Mouse (Mus musculus): ENCODE data around the gene Slc18a2.

The Slc18a2 gene

GRCm38 (mm10) chr19:59276354-59276753 is 15.7 kb downstream of the Slc18a2 start:
- no peak for DNase-seq (ENCODE audit: low read depth)

GRCm38 (mm10) chr19:59280841-59281240 is 20.1 kb downstream of the Slc18a2 start:
- no peak for DNase-seq (ENCODE audit: low read depth)

DNA sequence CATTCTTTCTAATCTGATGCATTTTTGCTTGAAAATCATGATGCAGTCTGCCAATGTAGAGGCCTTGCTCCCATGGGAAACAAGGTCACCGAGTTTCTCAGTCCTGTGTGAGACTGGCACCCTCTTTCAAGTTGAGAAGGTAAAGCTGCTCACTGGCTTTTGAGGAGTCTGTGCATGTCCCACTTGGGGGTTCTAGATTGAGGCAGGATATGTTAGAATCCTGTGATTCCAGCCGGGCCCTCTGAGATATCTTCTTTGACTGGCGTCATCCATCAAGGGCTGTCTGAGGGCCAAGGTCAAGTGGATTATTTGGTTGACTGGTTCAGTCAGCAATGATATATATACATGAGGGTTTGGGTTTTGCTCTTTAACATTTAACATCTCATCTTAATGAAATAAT is 21.3 kb downstream of the Slc18a2 start:
- no peak for DNase-seq (ENCODE audit: low read depth)

GRCm38 (mm10) chr19:59289042-59289441 is 28.3 kb downstream of the Slc18a2 start:
- DNase-seq (ENCODE audit: low read depth), result no peak

GRCm38 (mm10) chr19:59289811-59290210 is 29.1 kb downstream of the Slc18a2 start:
- no peak for DNase-seq (ENCODE audit: low read depth)

DNA sequence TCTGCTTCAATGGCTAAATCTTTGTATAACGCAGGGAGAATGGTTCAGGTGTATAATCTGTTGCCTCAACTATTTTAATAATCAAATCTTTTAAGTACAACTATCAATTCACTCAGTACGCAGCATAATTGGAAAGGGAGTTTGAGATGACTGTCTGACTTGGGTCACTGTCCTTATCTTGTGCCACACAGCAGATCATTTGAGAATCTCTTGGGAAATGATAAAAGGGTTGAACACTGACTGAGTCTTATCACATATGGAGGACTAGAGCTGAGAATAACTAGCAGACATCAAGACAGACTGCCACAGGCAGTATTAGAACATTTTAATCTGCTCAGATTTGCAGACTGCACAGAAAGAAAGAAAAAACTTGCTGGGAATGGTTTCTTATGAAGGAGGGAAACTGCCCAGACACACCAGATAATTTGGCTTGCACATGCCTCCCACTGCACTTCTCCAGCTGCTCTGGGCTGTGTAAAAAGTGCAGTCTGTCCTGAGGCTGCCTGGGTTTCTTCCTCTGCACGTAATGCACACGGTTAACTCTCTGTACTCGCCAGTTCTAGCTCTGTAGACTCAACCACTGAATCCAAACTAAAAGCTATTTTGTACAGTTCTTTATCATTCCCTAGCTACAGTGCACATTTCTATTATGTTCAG is 31.6 kb downstream of the Slc18a2 start:
- DNase-seq (ENCODE audit: low read depth), result no peak

- DNase-seq (ENCODE audit: low read depth), result no peak
Measured at GRCm38 (mm10) chr19:59315308-59315707, 54.6 kb downstream of the Slc18a2 start.

DNA sequence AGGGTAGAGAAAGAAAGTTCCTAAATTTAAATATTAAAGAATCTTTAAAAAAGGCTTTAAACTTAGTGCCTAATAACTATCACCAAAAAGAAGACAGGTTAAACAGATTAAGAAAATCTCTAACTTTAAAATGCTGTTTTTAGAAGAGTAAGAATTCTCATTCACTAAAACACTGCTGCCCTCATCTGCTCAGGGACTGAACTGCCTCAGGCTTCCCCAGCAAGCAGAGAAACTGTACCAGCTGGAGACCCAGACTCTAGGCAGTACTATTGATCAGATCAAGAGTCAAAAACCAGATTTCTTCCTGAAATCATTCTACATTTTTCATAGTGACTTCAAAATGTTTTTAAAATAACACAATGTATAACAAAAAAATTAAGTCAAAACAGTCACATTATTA is 55.9 kb downstream of the Slc18a2 start:
- peak; percentile 24 for DNase-seq (ENCODE audit: low read depth)

DNA sequence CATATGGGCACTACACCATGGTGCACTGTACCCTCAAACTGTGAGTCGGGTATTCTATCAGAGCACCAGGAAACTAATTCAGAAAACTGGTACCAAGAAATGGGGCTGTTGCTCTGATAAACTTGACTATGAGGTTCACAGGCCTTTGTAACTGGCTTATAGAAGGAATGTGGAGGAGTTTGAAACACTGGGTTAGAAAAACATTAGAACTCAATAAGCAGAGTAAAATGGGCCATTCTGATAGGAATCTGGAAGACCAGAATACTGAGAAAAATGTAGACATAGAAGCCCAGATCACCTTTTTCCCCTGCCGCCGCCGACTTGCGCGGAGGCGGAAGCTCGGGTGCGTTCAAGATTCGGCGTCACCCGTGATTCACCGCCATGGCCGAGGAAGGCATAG is 61.3 kb downstream of the Slc18a2 start, which contains the start of gene Rps12-ps3:
Rps12-ps3 (plus strand) TSS at position 301 of the 400 bp plus-strand sequence.
- DNase-seq (ENCODE audit: low read depth), result no peak

DNA sequence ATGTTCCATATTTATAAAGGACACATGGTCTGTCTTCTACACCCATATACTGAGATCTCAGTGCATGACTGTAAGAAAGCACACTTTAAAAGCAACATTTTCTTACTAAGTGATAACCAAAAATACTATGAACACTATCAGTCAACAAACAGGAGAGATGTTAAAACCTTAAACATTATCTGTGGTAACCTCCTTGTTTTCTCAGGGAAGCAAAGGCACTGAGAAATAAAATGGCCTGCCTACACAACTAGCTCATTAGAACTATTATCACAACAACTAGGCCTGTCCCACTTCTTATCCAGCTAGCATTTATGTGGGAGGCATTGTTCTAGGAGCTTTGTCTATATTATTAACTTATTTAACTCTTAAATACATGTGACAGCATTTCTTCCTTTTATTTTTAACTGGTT is 70.1 kb downstream of the Slc18a2 start:
- DNase-seq (ENCODE audit: low read depth), result no peak

GRCm38 (mm10) chr19:59336655-59337054 is 76.0 kb downstream of the Slc18a2 start:
- no peak for DNase-seq (ENCODE audit: low read depth)

DNA sequence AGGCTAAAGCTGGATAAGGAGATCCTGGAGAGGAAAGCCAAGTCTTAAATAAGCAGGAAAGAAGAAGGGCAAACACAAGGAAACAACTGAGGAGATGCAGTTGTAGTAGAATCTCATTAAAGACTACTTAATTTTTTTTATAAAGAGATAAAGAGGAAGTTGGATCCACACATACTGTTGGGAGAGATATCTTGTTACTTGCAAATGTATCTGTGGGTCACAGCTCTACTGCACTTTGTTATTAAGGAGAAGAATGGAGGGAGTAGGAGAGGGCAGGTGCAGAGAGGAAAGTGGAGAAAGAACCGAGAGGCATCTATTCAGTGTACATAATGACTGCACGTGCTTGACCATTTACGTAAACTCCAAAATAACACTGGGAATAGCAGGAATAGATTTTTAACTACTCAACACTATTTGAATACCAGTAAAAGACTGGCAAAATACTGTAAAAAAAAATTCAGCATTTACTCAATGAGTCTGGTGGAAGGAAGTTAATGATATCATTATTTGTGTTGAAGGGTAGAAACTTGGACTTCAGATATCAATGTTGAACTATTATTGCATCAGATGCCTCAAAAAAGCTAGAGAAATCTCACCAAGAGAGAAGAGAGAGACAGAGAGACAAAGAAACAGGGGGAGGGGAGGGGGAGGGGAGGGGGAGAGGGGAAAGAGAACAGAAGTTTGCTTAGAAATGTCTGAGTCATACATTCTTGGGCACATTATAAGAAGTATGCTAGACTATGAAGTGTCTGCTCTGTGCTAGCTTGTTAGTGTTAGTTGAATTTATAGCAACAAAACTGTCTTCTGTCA is 77.4 kb downstream of the Slc18a2 start:
- DNase-seq (ENCODE audit: low read depth), result no peak

DNA sequence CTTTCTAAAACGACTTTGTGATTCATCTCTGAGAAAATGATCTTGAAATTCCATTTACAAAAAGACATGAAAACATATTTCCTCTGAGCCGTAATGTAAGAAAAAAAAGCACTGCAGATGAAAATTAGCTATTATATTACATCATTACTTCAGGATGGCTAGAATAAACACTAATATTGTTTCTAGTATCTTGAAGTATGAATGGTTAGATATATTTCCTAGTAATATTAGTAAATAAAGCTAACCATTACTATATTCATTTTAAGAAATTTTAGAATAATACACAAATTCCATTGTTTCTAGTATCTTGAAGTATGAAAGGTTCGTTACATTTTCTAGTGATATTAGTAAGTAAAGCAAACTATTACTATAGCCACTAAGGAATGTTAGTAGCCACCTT is 79.2 kb downstream of the Slc18a2 start:
- no peak for DNase-seq (ENCODE audit: low read depth)

GRCm38 (mm10) chr19:59342964-59343363 is 82.3 kb downstream of the Slc18a2 start:
- DNase-seq (ENCODE audit: low read depth), result no peak

DNA sequence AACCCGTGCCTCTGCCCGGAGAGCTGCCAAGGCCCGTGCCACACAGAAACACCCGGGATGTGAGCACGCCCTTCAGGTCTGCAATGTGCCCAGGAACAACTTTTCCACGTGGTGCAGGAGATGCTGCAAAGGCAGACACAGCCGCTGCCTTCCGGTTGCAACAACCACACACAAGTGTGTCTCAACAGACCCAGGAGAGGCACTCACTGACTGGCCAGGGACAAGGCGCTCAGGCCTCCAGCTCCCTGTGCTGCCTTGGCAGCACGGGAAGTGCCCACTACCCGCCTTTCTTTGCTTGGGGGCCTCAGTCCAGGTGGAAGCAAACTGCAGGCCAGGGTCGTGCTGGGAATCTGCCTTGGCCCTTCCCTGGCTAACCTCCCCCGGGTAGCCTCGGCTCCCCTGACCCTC is 83.6 kb downstream of the Slc18a2 start:
- DNase-seq (ENCODE audit: low read depth), result peak; percentile 51

DNA sequence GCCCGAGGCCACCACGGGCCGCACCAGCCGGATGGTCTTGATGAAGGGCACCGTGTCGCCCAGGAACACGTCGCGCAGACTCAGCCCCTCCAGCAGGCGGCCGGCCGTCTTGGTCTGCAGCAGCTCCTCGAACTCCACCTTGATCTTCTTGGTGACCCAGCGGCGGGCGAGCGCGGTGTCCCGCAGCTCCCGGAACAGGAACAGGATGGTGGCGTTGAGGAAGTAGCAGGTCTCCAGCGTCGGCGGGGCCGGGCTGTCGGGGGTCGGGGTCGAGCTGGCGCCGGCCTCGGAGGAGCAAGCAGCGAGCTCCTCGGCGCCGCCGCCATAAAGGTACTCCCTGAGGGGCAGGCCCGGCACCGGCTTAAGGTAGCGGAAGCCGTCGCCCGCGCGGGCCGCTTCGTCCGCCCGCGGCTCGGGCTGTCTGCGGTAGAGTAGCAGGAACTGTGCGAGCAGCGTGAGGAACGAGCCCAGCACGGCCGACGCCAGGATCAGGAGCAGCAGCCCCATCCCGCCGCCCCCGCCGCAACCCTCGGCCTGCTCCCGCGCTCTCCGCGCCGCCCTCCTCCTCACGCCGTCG is 84.5 kb downstream of the Slc18a2 start:
- peak; percentile 72 for DNase-seq (ENCODE audit: low read depth)

All from naive thymus-derived CD4-positive, alpha-beta T cell, adult 2 months (primary cell).